Mouse (Mus musculus): ENCODE measurements at regions not wholly inside any gene's neighbourhood (a gene's known extent, or its start where the extent isn't known, plus 50 kb on each side); places are given as distances from the start of the nearest gene placed in this dataset.

DNA sequence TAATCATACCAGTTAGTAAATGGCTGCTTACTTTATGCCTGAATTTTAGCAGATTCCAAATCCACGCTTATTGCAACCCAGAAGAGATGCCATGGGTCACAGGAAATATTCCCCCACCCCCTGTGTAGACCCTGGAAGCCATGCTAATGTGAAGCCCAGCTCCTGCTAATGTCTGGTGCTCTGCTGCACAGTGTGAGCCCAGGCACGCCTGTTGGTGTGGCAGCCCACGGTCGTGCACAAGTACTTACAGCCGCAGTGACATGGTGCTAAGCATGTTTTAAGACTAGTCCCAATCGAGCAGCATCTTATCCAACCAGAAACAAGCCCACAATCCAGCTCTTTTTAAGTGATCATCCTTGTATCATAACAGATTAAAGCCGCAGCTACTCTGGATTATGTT, 480.5 kb upstream of the Pitx2 start:
- in situ Hi-C loops (cut with MboI; ENCODE audit: low pct_ligation_motif_present, low pct_unique_long_range_greater_than_20kb, low sequenced_read_pairs): no loop called here
- no peak for TF ChIP-seq TBP (conservative IDR thresholded peaks at IDR 0.05; ENCODE audit: low read depth, low read length)
- TF ChIP-seq HCFC1 (IDR thresholded peaks at IDR 0.05; ENCODE audit: low read depth, low read length): no peak
- no peak for TF ChIP-seq RAD21 (IDR thresholded peaks at IDR 0.05; ENCODE audit: low read depth, low read length)
- no peak for TF ChIP-seq MXI1 (IDR thresholded peaks at IDR 0.05; ENCODE audit: low read depth, low read length)
- TF ChIP-seq ELF1 (IDR thresholded peaks at IDR 0.05; ENCODE audit: low read depth, low read length): no peak
- no peak for TF ChIP-seq ZKSCAN1 (IDR thresholded peaks at IDR 0.05; ENCODE audit: borderline replicate concordance, low read depth, low read length)
- no peak for TF ChIP-seq CHD2 (IDR thresholded peaks at IDR 0.05; ENCODE audit: low read length)
- no peak for TF ChIP-seq ETS1 (conservative IDR thresholded peaks at IDR 0.05; ENCODE audit: low read depth, low read length)
- no peak for TF ChIP-seq USF1 (IDR thresholded peaks at IDR 0.05; ENCODE audit: low read depth, low read length)
- TF ChIP-seq CHD1 (IDR thresholded peaks at IDR 0.05; ENCODE audit: low read depth, low read length): no peak
- no peak for TF ChIP-seq ZMIZ1 (IDR thresholded peaks at IDR 0.05; ENCODE audit: low read depth, low read length)
- TF ChIP-seq ZC3H11A (IDR thresholded peaks at IDR 0.05; ENCODE audit: low read depth, low read length): no peak
- TF ChIP-seq MAFK (IDR thresholded peaks at IDR 0.05; ENCODE audit: insufficient replicate concordance, low read length): no peak
- TF ChIP-seq JUN (IDR thresholded peaks at IDR 0.05; ENCODE audit: insufficient read depth, low read depth, low read length): no peak
- TF ChIP-seq USF2 (conservative IDR thresholded peaks at IDR 0.05; ENCODE audit: low read depth, low read length): no peak
- Histone ChIP-seq H3K9ac (ENCODE audit: insufficient read depth, low read depth) (no peak overlapping the region), H3K36me3 (replicated peaks in 1 of 2; ENCODE audit: control insufficient read depth in 1 of 2, insufficient read depth in 1 of 2, low read length in 1 of 2) (no peaks in the 10 kb centered on the region), H3K27me3 (replicated peaks) (no peaks in the 10 kb centered on the region), H3K4me3 (replicated peaks in 1 of 3; ENCODE audit: low read depth in 2 of 3, low read length in 2 of 3, poor library complexity in 1 of 3) (no peak overlapping the region), H3K79me2 (replicated peaks; ENCODE audit: control insufficient read depth, extremely low read depth, insufficient read depth, poor library complexity, severe bottlenecking) (no peaks in the 10 kb centered on the region), H3K27ac (ENCODE audit: insufficient read depth, low read depth) (no peak overlapping the region), H3K4me2 (ENCODE audit: insufficient read depth, low read depth, poor library complexity, severe bottlenecking) (no peak overlapping the region), H3K4me1 (ENCODE audit: control insufficient read depth in 1 of 2, insufficient read depth in 2 of 2) (no peaks in the 10 kb centered on the region), H3K9me3 (replicated peaks; ENCODE audit: low read length) (peaks cover 29% of the 10 kb centered on the region)
- DNase-seq (ENCODE audit: extremely low read depth): no peak
- dilution Hi-C loops (cut with MboI; ENCODE audit: extremely low pct_ligation_motif_present, extremely low pct_unique_long_range_greater_than_20kb, low sequenced_read_pairs): no loop called here

DNA sequence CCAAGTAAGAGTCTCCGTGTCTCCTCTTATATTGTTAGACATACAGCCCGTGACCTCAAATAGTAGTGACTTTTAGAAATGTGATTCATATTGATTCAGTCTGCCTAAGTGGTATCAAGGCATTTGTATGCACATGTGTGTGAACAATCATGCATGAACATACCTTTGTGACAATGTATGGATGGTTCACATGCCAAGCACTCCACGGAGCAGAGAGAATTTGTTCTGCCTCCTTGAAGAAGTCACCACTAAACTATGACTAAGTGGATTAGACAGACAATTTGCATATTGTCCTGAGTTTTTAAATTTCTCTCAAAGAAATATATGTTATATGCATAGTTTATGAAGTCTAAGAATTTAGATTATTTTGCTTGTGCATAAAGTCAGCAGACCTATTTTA, 492.4 kb upstream of the Pitx2 start:
- Histone ChIP-seq H3K79me2 (replicated peaks; ENCODE audit: control insufficient read depth, extremely low read depth, insufficient read depth, poor library complexity, severe bottlenecking) (no peaks in the 10 kb centered on the region), H3K9me3 (replicated peaks; ENCODE audit: low read length) (peaks cover 39% of the 10 kb centered on the region), H3K27ac (ENCODE audit: insufficient read depth, low read depth) (no peak overlapping the region), H3K27me3 (replicated peaks) (no peaks in the 10 kb centered on the region), H3K9ac (ENCODE audit: insufficient read depth, low read depth) (no peak overlapping the region), H3K36me3 (replicated peaks in 1 of 2; ENCODE audit: control insufficient read depth in 1 of 2, insufficient read depth in 1 of 2, low read length in 1 of 2) (no peaks in the 10 kb centered on the region), H3K4me3 (replicated peaks in 1 of 3; ENCODE audit: low read depth in 2 of 3, low read length in 2 of 3, poor library complexity in 1 of 3) (no peak overlapping the region), H3K4me2 (ENCODE audit: insufficient read depth, low read depth, poor library complexity, severe bottlenecking) (no peak overlapping the region), H3K4me1 (ENCODE audit: control insufficient read depth in 1 of 2, insufficient read depth in 2 of 2) (no peaks in the 10 kb centered on the region)
- dilution Hi-C loops (cut with MboI; ENCODE audit: extremely low pct_ligation_motif_present, extremely low pct_unique_long_range_greater_than_20kb, low sequenced_read_pairs): no loop called here
- DNase-seq (ENCODE audit: extremely low read depth): no peak
- TF ChIP-seq MAX (IDR thresholded peaks at IDR 0.05; ENCODE audit: low read length): no peak
- TF ChIP-seq JUND (conservative IDR thresholded peaks at IDR 0.05; ENCODE audit: low read depth, low read length): no peak
- no peak for TF ChIP-seq PAX5 (IDR thresholded peaks at IDR 0.05; ENCODE audit: low read length)
- no peak for TF ChIP-seq GABPA (IDR thresholded peaks at IDR 0.05; ENCODE audit: insufficient replicate concordance, low read depth, low read length)
- TF ChIP-seq ZC3H11A (IDR thresholded peaks at IDR 0.05; ENCODE audit: low read depth, low read length): no peak
- no peak for TF ChIP-seq CHD1 (IDR thresholded peaks at IDR 0.05; ENCODE audit: low read depth, low read length)
- no peak for TF ChIP-seq CTCF (conservative IDR thresholded peaks at IDR 0.05 in 1 of 2, IDR thresholded peaks at IDR 0.05 in 1 of 2; ENCODE audit: low read depth in 2 of 2, low read length in 2 of 2)
- TF ChIP-seq CHD2 (IDR thresholded peaks at IDR 0.05; ENCODE audit: low read length): no peak
- no peak for TF ChIP-seq JUN (IDR thresholded peaks at IDR 0.05; ENCODE audit: insufficient read depth, low read depth, low read length)
- TF ChIP-seq USF2 (conservative IDR thresholded peaks at IDR 0.05; ENCODE audit: low read depth, low read length): no peak
- no peak for TF ChIP-seq ETS1 (conservative IDR thresholded peaks at IDR 0.05; ENCODE audit: low read depth, low read length)
- TF ChIP-seq MAFK (IDR thresholded peaks at IDR 0.05; ENCODE audit: insufficient replicate concordance, low read length): no peak
- TF ChIP-seq ZNF384 (IDR thresholded peaks at IDR 0.05; ENCODE audit: low read depth, low read length): no peak
- TF ChIP-seq MAZ (IDR thresholded peaks at IDR 0.05; ENCODE audit: low read depth, low read length): no peak
- in situ Hi-C loops (cut with MboI; ENCODE audit: low pct_ligation_motif_present, low pct_unique_long_range_greater_than_20kb, low sequenced_read_pairs): no loop called here
